Mouse (Mus musculus) midbrain, embryonic 16.5 days (tissue): Measurements from ENCODE around the gene Nln. TPM values are rescaled to one million over a fixed set of nuclear protein-coding genes. Genes with fewer than 3 reads are reported as not detected.

Experiments
- ATAC-seq: fragments of 200-750 bp; cut with Nextera tagmentation; 2 replicates; pipeline ENCODE4 v1.8.0; 2017; ENCODE audit warnings: moderate TSS enrichment
- H3K27ac ChIP-seq: fragments of 300-500 bp; sonication (generic); 2 replicates; pipeline ENCODE4 v1.5.1; 2014; ENCODE audit warnings: mild to moderate bottlenecking, low read length, mixed read lengths
- H3K27me3 ChIP-seq: fragments of 300-500 bp; sonication (generic); 2 replicates; pipeline ENCODE4 v1.6.1; 2014; ENCODE audit warnings: low read depth, low read length, mixed read lengths; ENCODE audit not compliant: control insufficient read depth, insufficient read depth
- H3K36me3 ChIP-seq: fragments of 300-500 bp; sonication (generic); 2 replicates; pipeline ENCODE4 v1.6.1; 2014; ENCODE audit warnings: mild to moderate bottlenecking, low read length, moderate library complexity, mixed read lengths; ENCODE audit not compliant: control insufficient read depth, insufficient read depth
- H3K4me1 ChIP-seq: fragments of 300-500 bp; sonication (generic); 2 replicates; pipeline ENCODE4 v1.6.1; 2014; ENCODE audit warnings: mild to moderate bottlenecking, low read length, mixed read lengths; ENCODE audit not compliant: control insufficient read depth, insufficient read depth
- H3K4me2 ChIP-seq: fragments of 300-500 bp; sonication (generic); 2 replicates; pipeline ENCODE4 v1.6.1; 2014; ENCODE audit warnings: mild to moderate bottlenecking, low read length, mixed read lengths
- H3K4me3 ChIP-seq: fragments of 300-500 bp; sonication (generic); 2 replicates; pipeline ENCODE4 v1.5.1; 2014; ENCODE audit warnings: low read depth, mild to moderate bottlenecking, low read length, moderate library complexity, mixed read lengths
- H3K9ac ChIP-seq: fragments of 300-500 bp; sonication (generic); 2 replicates; pipeline ENCODE4 v1.6.1; 2014; ENCODE audit warnings: low read depth, low read length, mixed read lengths
- H3K9me3 ChIP-seq: fragments of 300-500 bp; sonication (generic); replicated peaks from 2 replicates; pipeline ENCODE4 v1.6.1; 2014; ENCODE audit warnings: mild to moderate bottlenecking, low read length, mixed read lengths; ENCODE audit not compliant: control insufficient read depth, poor library complexity, severe bottlenecking
- WGBS: fragments of 180-500 bp; shearing (Covaris S2); extraction: QIAGEN DNeasy Blood & Tissue Kit; methylation state at CpG from one replicate; pipeline ENCODE4 v1.1.7; 2014; 5-methylcytosine and 5-hydroxymethylcytosine counted together
- polyA plus RNA-seq: library from polyadenylated mRNA; unstranded; fragments of >200 nt; fragmentation: Nextera tagmentation; extraction: Ambion mirVana; gene quantifications from 2 replicates; pipeline ENCODE4 v1.2.1, GENCODE M21; 2015

Nln gene
- polyA plus RNA-seq, 1 experiment from 2014 or later = 76.3 TPM

DNA sequence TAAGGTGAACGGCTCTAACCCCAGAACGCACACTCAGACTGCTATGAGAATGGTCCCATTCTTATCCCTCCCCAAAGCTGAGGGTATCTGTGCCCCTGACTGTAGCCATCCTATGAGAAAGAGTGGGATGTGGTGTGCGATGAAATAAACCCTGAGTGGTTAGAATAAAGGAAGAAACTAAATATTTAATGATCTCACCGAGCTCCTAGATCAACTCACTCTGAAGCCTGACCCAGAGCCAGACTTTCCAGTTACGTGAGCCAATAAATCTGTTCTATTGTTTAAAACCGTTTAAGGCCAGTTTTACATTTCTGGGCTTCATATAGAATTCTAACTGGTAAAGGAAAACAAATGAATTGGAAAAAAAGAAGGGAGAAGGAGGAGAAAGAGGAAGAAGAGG is 32.4 kb downstream of the Nln start:
- no peak for ATAC-seq
- 81% methylated on average over 6 of the region's 6 CpGs for WGBS

DNA sequence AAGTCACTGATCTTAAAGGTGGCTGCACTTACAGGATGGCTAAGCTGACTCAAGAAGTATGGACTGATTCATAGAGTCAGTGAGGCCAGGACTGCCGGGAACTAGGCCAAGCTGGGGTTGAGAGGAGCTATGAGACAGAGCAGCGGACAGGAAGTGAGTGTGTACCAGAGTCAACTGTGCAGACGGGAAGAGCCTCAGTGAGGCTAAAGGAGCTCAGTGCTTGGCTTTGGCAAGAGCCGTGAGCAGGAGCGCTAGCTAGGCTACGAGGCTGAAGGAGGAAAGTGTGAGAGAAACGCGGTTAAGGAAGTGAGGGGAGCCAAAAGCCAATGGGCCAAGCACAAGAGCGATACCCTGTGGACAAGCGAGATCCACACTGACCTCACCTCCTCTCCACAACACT is 34.7 kb downstream of the Nln start:
- Histone ChIP-seq H3K27ac (no peak overlapping the region), H3K36me3 (peaks cover 15% of the 10 kb centered on the region), H3K4me1 (no peaks in the 10 kb centered on the region), H3K4me3 (no peak overlapping the region), H3K9ac (no peak overlapping the region), H3K9me3 (no peaks in the 10 kb centered on the region), H3K27me3 (no peaks in the 10 kb centered on the region), H3K4me2 (no peak overlapping the region)
- ATAC-seq = no peak
- WGBS = 87% methylated on average over 10 of the region's 10 CpGs

More for the DNA sequence above, 32.4 kb downstream of the Nln start:
- H3K9me3 ChIP-seq = no peaks in the 10 kb centered on the region
- no peaks in the 10 kb centered on the region for H3K27me3 ChIP-seq
- no peaks in the 10 kb centered on the region for H3K4me1 ChIP-seq
- H3K9ac ChIP-seq = no peak overlapping the region
- no peak overlapping the region for H3K4me3 ChIP-seq
- H3K4me2 ChIP-seq = no peak overlapping the region
- no peak overlapping the region for H3K27ac ChIP-seq
- peaks cover 9% of the 10 kb centered on the region for H3K36me3 ChIP-seq

DNA sequence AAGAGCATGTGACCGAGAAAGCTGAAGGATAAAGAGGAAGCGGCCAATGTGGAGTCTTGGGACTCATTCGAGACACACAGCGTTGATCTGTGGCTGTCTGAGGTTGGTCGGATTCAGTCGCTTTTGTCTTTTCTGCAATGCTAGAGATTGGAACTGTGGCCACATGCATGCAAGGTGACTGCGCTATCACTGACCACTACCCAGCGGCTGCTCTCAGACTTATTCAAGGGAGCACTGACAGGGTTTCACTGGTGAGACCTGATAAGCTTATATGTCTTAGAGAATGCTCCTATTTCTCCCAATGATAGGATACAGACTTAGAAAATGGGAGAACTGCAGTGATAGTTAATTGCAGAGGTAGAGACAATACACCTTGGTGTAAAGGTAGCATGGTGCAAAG is 35.2 kb downstream of the Nln start:
- no peak for ATAC-seq
- H3K4me2 ChIP-seq = no peak overlapping the region
- no peaks in the 10 kb centered on the region for H3K4me1 ChIP-seq
- peaks cover 15% of the 10 kb centered on the region for H3K36me3 ChIP-seq
- H3K27ac ChIP-seq = no peak overlapping the region
- no peaks in the 10 kb centered on the region for H3K9me3 ChIP-seq
- H3K27me3 ChIP-seq = no peaks in the 10 kb centered on the region
- 95% methylated on average over 8 of the region's 8 CpGs for WGBS
- no peak overlapping the region for H3K9ac ChIP-seq
- no peak overlapping the region for H3K4me3 ChIP-seq

DNA sequence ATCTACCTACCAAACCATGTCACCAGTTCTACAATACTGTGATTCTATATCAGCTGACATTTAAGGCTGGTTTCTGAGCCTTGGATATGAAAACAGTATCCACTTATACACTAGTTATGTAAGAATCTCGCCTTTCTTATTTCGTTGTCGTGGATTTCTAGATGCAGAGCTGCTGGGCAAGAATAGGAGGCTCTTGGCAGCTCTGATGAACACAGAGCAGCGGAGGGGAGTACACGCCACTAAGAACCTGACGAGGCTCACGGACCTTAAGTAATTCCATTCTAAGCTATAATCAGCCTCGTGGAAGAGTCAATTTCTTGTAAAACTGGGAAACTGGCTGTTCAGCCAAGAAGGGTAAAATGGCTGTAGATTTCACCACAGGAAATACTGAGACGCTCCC is 37.1 kb downstream of the Nln start:
- Histone ChIP-seq H3K27ac (no peak overlapping the region), H3K27me3 (no peaks in the 10 kb centered on the region), H3K9me3 (no peaks in the 10 kb centered on the region), H3K4me1 (no peaks in the 10 kb centered on the region), H3K4me2 (no peak overlapping the region), H3K9ac (no peak overlapping the region), H3K4me3 (no peak overlapping the region), H3K36me3 (peaks cover 17% of the 10 kb centered on the region)
- ATAC-seq = no peak
- 86% methylated on average over 9 of the region's 9 CpGs for WGBS

DNA sequence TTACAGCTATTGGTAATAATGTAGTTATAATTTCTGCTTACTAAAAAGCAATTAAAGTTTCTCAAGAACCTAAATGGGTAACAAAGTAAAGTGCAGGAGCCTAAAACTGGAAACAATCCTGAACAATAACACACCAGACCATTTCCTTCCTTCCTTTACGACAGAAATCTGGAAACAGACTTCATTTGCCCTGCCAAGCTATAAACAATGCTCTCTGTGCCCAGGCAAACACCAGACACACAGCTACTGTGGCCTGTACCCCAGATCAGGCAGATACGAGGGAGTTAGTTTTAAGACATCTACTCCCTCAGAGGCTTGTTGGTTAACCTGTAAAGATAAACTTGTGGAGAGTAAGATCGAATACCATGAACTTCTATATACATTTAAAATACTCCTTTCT is 38.7 kb downstream of the Nln start:
- WGBS = 80% methylated on average over 3 of the region's 3 CpGs
- H3K4me1 ChIP-seq = no peaks in the 10 kb centered on the region
- no peak for ATAC-seq
- H3K9ac ChIP-seq = no peak overlapping the region
- no peaks in the 10 kb centered on the region for H3K27me3 ChIP-seq
- H3K36me3 ChIP-seq = peaks cover 17% of the 10 kb centered on the region
- H3K9me3 ChIP-seq = no peaks in the 10 kb centered on the region
- H3K4me3 ChIP-seq = no peak overlapping the region
- H3K27ac ChIP-seq = no peak overlapping the region
- no peak overlapping the region for H3K4me2 ChIP-seq

DNA sequence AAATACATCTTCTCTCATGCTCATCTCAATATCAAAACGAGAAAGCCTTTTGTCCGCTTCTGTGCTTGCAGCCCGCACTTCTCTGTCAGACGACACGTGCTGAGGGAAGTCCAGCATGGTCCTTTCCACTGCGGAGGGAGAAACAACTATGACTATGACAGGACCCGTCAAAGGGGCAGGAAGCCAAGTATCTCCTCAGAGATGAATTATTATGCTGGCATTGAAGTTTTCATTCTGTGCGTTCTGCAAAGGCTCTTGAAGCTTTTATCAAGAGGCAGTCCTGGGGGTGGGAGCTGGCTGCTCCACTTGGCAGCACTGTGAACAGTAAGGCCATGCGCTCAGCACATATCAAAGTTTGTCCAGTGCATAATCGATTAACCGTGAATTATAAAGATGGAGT is 40.2 kb downstream of the Nln start:
- no peaks in the 10 kb centered on the region for H3K4me1 ChIP-seq
- 86% methylated on average over 11 of the region's 11 CpGs for WGBS
- H3K27ac ChIP-seq = no peak overlapping the region
- no peak overlapping the region for H3K4me2 ChIP-seq
- no peak overlapping the region for H3K9ac ChIP-seq
- H3K9me3 ChIP-seq = no peaks in the 10 kb centered on the region
- ATAC-seq = no peak
- no peaks in the 10 kb centered on the region for H3K27me3 ChIP-seq
- H3K4me3 ChIP-seq = no peak overlapping the region
- peaks cover 20% of the 10 kb centered on the region for H3K36me3 ChIP-seq

DNA sequence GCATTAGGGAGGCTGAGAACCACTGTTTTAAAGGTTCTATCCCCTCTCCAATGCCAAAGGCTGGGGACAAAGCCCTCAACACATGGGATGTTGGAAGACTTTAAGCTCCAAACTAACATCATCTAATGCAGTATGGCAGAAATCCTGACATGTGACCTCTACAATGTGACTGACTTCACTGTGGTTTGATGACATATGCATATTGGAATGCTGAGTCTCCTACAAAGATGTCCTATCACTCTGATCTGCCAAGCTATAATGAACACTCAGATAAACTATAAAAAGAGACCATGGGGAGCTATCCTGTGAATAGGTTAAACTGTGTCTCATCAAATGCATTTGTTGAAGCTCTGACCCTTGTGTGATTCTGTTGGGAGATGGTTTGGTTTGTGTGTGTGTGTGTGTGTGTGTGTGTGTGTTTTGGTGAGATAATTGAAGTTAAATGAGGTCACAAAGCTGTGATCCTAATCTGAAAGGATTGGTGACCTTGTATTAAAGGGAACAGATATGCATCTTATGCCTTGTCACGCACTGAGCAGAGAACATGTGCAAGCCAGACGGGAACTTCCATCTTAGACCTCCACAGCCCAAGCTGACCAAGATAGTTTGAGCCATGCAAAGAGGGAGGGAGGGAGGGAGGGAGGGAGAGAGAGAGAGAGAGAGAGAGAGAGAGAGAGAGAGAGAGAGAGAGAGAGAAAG is 43.6 kb downstream of the Nln start:
- WGBS = 80% methylated on average over 2 of the region's 2 CpGs
- Histone ChIP-seq H3K4me2 (no peak overlapping the region), H3K9me3 (no peaks in the 10 kb centered on the region), H3K27me3 (no peaks in the 10 kb centered on the region), H3K9ac (no peak overlapping the region), H3K4me3 (no peak overlapping the region), H3K27ac (no peak overlapping the region), H3K36me3 (peaks cover 18% of the 10 kb centered on the region), H3K4me1 (no peaks in the 10 kb centered on the region)
- ATAC-seq = no peak

DNA sequence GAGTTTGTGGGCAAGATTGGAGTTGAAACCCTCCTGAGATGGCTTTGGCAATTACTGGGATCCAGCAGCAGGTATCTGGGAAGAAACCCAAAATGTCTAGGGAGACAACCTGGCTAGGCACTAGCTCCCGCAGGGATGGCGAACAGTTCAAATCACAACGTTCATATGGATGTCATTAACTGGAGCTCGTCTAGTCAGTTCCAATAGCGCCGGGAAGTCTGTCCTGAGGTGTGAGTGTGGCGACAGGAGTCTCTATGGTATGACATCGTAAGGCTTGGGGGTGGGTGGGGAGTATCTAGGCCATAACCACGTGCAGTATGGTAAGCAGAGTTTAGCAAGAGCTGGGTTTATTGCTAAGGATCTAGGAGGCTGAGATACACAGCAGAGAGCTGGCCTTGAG is 46.4 kb downstream of the Nln start:
- WGBS = 87% methylated on average over 9 of the region's 9 CpGs
- H3K36me3 ChIP-seq = peaks cover 29% of the 10 kb centered on the region
- H3K9me3 ChIP-seq = no peaks in the 10 kb centered on the region
- no peak overlapping the region for H3K4me2 ChIP-seq
- no peak overlapping the region for H3K4me3 ChIP-seq
- H3K9ac ChIP-seq = no peak overlapping the region
- no peaks in the 10 kb centered on the region for H3K4me1 ChIP-seq
- no peaks in the 10 kb centered on the region for H3K27me3 ChIP-seq
- no peak overlapping the region for H3K27ac ChIP-seq
- ATAC-seq = no peak

DNA sequence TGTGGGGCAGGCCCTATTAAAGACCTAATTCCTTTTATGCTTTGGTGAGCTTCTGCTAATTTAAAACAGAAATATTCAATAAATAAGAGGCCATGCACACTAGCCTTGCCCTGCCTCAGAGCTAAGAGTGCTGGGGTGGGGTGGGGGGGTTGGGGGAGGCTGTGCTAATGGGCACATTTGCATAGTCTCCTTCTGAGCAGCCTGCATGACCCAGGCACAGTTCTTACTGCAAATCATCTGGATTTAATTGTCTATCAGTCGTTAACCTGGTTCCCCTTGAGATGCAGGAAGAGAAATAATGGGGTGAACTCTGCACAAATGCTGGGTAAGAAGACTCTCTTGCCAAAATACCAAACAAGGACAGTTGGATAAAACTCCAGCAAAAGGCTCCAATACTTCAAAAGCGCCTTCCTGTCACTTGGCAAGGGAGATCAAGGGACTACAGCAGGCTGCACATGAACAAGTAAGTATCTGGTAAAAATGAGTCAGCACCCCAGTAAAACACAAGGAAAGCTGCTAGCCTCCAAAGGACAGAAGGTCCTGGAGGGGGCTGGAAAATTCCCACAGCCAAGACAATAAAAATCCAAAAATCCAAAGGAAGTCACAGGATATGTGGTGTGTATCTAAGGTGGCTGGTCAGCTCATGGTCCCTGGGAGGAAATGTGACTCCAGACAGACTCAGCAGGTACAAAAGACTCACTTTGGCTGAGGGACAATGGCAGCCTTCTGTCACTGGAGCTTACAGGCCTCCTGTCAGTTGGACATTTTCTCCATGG is 47.3 kb downstream of the Nln start:
- WGBS = 38% methylated on average over 2 of the region's 2 CpGs
- H3K9ac ChIP-seq = no peak overlapping the region
- no peak for ATAC-seq
- no peaks in the 10 kb centered on the region for H3K9me3 ChIP-seq
- no peak overlapping the region for H3K4me3 ChIP-seq
- H3K36me3 ChIP-seq = peaks cover 24% of the 10 kb centered on the region
- no peaks in the 10 kb centered on the region for H3K27me3 ChIP-seq
- H3K27ac ChIP-seq = no peak overlapping the region
- no peak overlapping the region for H3K4me2 ChIP-seq
- H3K4me1 ChIP-seq = no peaks in the 10 kb centered on the region
